Mouse (Mus musculus) retina, embryonic 14.5 days (tissue): ENCODE results near the gene Dynll1.
"Not testable (repeated sequence)": the region's sequence is repeated elsewhere in the genome, so short reads cannot be mapped to it uniquely, and the experiment has no call there.

Experiments
- DNase-seq: peaks from one replicate; pipeline ENCODE4 v3.0.0-alpha.2; 2015; ENCODE audit warnings: low spot score

Dynll1 gene

GRCm38 (mm10) chr5:115312816-115313667 is 12.2 kb upstream of the Dynll1 start:
- no peak for DNase-seq

GRCm38 (mm10) chr5:115312354-115312753 is 11.6 kb upstream of the Dynll1 start:
- DNase-seq: no peak

- not testable (repeated sequence) for DNase-seq
These were observed 1.4 kb upstream of the Dynll1 start for GRCm38 (mm10) chr5:115302190-115302589.

- no peak for DNase-seq
These were observed 816 bp upstream of the Dynll1 start for GRCm38 (mm10) chr5:115301615-115302014.

GRCm38 (mm10) chr5:115300035-115300744 is 609 bp downstream of the Dynll1 start:
- DNase-seq: peak; percentile 74

GRCm38 (mm10) chr5:115296347-115296746 is 4.5 kb downstream of the Dynll1 start:
- no peak for DNase-seq

- DNase-seq: no peak
These were observed 6.6 kb downstream of the Dynll1 start for GRCm38 (mm10) chr5:115294173-115294572.

GRCm38 (mm10) chr5:115284735-115285134 is 16.1 kb downstream of the Dynll1 start:
- DNase-seq: no peak

GRCm38 (mm10) chr5:115280050-115280687 is 20.6 kb downstream of the Dynll1 start:
- DNase-seq: peak; percentile 41

- peak; percentile 86 for DNase-seq
These were observed 21.4 kb downstream of the Dynll1 start, which contains the start of gene Coq5 for GRCm38 (mm10) chr5:115279226-115280049. Gene Coq5, plus strand, starts transcription at chr5:115279666.

- no peak for DNase-seq
These were observed 22.0 kb downstream of the Dynll1 start for GRCm38 (mm10) chr5:115278785-115279184.

- no peak for DNase-seq
These were observed 22.7 kb downstream of the Dynll1 start for GRCm38 (mm10) chr5:115278053-115278452.

GRCm38 (mm10) chr5:115275998-115276397 is 24.8 kb downstream of the Dynll1 start:
- peak; percentile 60 for DNase-seq

GRCm38 (mm10) chr5:115274771-115275170 is 26.0 kb downstream of the Dynll1 start:
- DNase-seq: no peak

- DNase-seq: no peak
These were observed 26.4 kb downstream of the Dynll1 start for GRCm38 (mm10) chr5:115274353-115274752.

GRCm38 (mm10) chr5:115273549-115274135 is 27.2 kb downstream of the Dynll1 start:
- DNase-seq: no peak

GRCm38 (mm10) chr5:115272812-115273548 is 27.8 kb downstream of the Dynll1 start, which contains the start of gene Rnf10:
Gene Rnf10, minus strand, starts transcription at chr5:115272898.
- DNase-seq: peak; percentile 100

GRCm38 (mm10) chr5:115271931-115272811 is 28.6 kb downstream of the Dynll1 start:
- peak; percentile 39 for DNase-seq

GRCm38 (mm10) chr5:115269969-115270368 is 30.8 kb downstream of the Dynll1 start:
- no peak for DNase-seq
